Mouse (Mus musculus) kidney, postnatal 4 days (tissue): ENCODE data around the gene Pik3r1.

Source experiments
- DNase-seq, 2 experiments: peaks; one replicate each; pipeline ENCODE4 v3.0.0; 2021; ENCODE audit warnings: mixed read lengths in 2 of 2

The Pik3r1 gene

GRCm38 (mm10) chr13:101766605-101767012 is 1.4 kb downstream of the Pik3r1 start:
- no peak for DNase-seq

- no peak for DNase-seq
Observed at GRCm38 (mm10) chr13:101765976-101766375, 2.0 kb downstream of the Pik3r1 start.

GRCm38 (mm10) chr13:101764111-101764510 is 3.9 kb downstream of the Pik3r1 start:
- peak in 1 of 2 experiments; percentile 67 for DNase-seq

DNA sequence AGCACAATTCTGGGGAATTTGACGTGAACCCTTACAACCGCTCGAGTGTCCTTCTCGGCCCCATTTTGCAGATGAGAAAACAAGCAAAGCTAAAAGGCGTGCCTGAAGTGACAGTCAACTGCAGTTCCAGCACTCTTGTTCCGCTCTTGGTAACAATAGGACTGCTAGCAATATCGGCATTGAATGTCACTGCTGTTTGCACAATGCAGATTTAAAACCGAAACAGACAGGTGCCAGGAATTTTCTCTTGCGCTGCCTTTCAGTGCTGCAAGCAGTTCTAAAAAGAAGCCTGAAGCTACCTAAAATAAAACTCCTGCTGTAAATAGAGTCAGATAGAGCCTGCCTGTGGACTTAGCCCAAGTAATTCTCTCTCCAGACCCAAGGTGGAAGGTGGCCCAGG is 4.3 kb downstream of the Pik3r1 start:
- no peak for DNase-seq

DNA sequence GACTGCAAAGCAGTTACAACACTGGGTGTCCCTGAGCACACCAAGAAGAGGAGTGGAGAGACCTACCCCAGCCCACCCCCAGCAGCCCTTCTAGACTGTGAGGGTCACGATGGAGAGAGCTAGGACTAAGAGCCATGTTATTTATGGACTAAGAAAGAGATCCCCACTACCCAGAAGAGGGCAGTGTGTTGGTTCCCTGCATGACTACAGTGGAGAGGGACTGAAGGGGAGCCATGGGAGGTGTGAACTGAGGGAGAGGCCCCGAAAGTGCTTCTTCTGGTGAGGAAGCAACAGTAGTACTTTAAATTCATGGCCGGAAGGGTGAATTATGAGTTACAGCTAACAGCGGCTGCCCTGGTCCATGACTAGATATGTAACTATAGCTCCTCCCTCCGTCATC is 4.9 kb downstream of the Pik3r1 start:
- DNase-seq = no peak

DNA sequence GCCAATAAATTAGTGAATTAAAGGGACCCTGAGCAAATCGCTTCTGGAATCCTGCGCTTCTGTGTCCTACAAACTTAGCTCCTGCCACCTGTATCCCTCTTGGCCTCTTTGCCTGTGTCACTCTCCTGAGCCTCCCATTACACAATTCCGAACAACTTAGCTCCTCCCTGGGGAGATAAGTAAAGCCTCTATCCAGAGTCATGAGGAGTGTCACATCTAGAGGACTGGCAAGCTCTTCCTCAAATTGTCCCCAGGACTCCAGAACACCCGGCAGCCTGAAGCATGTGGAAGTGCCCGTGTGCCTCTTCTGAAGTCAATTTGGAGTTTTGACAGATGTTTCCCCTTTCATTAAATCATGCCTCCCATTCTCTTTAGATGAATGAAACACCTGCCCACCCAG is 6.4 kb downstream of the Pik3r1 start:
- no peak for DNase-seq

- no peak for DNase-seq
Observed at GRCm38 (mm10) chr13:101760953-101761352, 7.1 kb downstream of the Pik3r1 start.

- peak in 1 of 2 experiments; percentile 27 for DNase-seq
Observed at GRCm38 (mm10) chr13:101760001-101760687, 7.9 kb downstream of the Pik3r1 start.

GRCm38 (mm10) chr13:101759281-101759871 is 8.6 kb downstream of the Pik3r1 start:
- no peak for DNase-seq

DNA sequence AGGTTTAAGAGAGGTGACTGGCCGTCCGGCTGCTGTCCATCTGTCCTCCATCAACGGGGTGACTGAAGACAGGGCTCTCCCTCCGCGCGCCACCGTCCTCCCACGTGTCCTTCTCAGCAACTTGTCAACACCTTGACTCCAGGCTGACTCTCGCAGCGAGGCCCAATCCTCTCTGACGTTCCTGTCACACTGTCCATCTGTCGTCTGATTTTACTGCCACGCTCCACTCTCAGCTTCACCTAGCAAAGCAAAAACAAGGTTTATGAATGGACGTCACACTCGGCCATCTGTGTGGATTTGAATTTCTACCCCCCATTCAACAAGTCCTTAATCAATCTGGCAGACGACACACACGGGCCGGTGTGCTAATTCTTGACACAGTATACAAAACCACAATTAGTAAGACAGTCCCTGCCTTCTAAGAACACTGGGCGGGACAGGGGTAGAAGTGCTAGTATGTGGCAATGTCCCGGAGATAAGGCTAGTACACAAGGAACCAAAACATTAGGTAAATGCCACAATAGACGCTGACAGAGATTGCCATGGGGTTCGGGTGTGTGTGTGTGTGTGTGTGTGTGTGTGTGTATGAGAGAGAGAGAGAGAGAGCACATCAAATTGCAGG is 10.1 kb downstream of the Pik3r1 start:
- no peak for DNase-seq

DNA sequence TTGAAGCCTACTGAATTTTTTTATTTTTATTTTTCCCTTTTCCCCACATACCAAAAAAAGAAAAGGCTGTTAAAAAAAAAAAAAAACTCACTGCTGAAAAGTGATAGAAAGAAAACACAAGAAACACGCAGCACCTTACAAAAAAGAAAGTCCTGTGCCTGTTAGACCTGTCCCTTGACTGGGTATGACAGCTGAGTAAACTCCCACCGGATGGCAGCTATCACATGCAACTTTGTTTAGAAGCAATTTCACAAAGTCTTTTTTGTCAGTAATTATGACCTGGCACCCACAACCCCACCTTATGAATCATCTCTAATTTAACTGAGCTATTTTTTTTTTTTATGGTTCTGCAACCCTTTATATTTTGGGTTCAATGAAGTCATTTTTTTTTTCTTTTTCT is 12.8 kb downstream of the Pik3r1 start:
- no peak for DNase-seq

GRCm38 (mm10) chr13:101753639-101754038 is 14.4 kb downstream of the Pik3r1 start:
- DNase-seq = no peak

DNA sequence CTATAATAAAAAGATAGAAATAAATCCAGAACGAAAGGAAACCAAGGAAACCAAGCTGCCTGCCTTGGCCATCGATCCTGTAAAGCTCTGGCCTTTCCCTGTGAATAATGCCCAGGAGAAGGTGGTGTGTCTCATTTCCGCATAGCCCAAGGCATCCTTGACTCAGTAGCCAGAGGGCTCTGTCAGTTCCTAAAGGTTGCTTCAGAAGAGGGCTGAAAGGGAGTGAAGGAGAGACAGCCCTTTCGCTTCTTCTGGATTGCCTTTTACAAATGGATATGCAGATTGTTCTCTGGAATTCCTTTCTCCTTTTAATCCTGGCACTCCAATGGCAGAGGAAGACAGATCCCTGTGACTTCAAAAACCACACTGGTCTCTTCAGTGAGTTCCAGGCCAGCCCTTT is 16.2 kb downstream of the Pik3r1 start:
- DNase-seq = no peak

GRCm38 (mm10) chr13:101746012-101746595 is 21.9 kb downstream of the Pik3r1 start:
- no peak for DNase-seq

GRCm38 (mm10) chr13:101744943-101745342 is 23.1 kb downstream of the Pik3r1 start:
- no peak for DNase-seq

DNA sequence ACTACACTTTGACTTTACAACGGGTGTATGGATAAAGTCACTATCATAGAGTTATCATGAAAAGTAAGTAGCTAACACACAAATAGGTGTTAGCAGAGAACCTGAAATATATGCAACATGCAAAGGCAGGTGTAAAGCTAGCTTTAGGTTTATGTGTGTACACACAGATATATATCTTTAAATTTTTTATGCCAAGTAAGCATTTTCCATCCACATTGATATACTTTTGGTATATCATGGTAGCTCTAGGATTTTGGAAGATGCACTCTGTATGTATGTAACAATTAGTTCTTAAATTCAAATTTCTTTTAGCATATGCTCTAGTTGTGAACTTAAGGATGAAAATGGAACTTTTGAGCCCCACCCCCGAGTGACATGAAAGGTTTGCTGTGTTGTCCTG is 24.0 kb downstream of the Pik3r1 start:
- no peak for DNase-seq

GRCm38 (mm10) chr13:101743247-101743646 is 24.8 kb downstream of the Pik3r1 start:
- no peak for DNase-seq

- no peak for DNase-seq
Observed at GRCm38 (mm10) chr13:101742596-101742995, 25.4 kb downstream of the Pik3r1 start.

DNA sequence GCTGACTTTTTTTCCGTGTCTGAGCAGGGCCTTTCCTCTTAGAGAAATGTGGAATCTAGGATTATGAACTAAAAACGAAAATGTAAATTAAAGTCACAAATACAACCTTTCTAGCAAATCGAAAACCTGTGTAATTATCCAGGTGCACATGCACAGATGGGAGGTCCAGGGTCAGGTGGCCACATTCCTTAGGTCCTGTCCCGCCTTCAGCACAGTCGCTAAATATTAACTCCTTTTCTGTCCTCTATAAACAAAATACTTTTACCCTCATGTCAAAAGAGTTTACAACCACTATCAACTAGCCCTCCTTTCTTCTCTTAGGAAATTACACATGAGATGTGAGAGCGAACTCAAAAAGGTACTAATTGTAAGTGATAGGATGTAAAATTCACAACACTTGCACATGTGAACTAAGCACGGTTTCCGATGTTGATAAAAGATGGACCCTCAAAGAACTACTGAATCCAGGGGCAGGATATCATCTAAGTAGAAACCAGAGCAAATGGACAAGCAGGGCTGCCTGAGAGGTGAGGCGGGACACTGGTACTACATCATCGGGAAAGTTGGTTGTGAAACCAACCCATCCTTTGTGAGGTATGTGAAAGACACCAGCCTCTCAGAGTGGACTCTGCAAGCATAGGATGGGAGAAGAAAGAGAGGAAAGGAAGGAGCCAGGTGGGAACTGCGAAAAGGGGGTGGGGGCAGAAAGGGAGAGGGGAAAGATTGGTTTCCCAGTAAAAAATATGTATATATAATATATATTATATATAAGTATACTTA is 26.3 kb downstream of the Pik3r1 start:
- no peak for DNase-seq

GRCm38 (mm10) chr13:101739732-101740381 is 28.2 kb downstream of the Pik3r1 start:
- DNase-seq = peak in 1 of 2 experiments; percentile 41

GRCm38 (mm10) chr13:101738769-101739168 is 29.2 kb downstream of the Pik3r1 start:
- DNase-seq = no peak
